11 mouse cellular contexts compared by ENCODE assay signal in the genomic region with DNA sequence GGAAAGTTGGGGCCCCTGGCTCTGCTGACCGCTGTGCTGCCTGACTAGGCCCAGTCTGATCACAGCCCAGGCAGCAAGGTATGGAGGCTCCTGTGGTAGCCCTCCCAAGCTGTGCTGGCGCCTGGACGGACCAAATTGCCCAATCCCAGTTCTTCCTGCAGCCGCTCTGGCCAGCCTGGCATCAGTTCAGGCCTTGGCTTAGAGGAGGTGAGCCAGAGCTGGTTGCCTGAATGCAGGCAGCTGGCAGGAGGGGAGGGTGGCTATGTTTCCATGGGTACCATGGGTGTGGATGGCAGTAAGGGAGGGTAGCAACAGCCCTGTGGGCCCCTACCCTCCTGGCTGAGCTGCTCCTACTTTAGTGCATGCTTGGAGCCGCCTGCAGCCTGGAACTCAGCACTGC. TPM values are rescaled to one million over a fixed set of nuclear protein-coding genes. Genes with fewer than 3 reads are reported as not detected.
DNase-seq lines count a peak whose midpoint lies in the region; ATAC-seq lines count a peak whose summit lies in the region.
"Had no signal": no experiment of that assay in that cellular context is flagged by ENCODE, and none has a peak within 500 bp of the region (broad histone marks: within the 10 kb centered on the region; RNA-seq: fewer than 3 reads in every experiment).

No protein-coding gene starts in this region.

- no peak overlapping the region for H3K4me2 ChIP-seq in hindbrain, embryonic 13.5 days
- no peak overlapping the region for H3K4me2 ChIP-seq in hindbrain, embryonic 11.5 days (replicated peaks; ENCODE audit: low read depth, low read length)
- no peak overlapping the region for H3K4me2 ChIP-seq in kidney, embryonic 14.5 days (replicated peaks; ENCODE audit: low read depth, low read length)
- H3K4me2 ChIP-seq: neural tube, embryonic 12.5 days had no signal

- H3K9me3 ChIP-seq in hindbrain, embryonic 13.5 days: no peaks in the 10 kb centered on the region
- no peaks in the 10 kb centered on the region for H3K9me3 ChIP-seq in hindbrain, embryonic 11.5 days (ENCODE audit: control insufficient read depth, low read length)
- H3K9me3 ChIP-seq in kidney, embryonic 14.5 days (ENCODE audit: control insufficient read depth, low read length): no peaks in the 10 kb centered on the region
- H3K9me3 ChIP-seq: neural tube, embryonic 12.5 days had no signal

- no peak overlapping the region for H3K9ac ChIP-seq in hindbrain, embryonic 13.5 days
- no peak overlapping the region for H3K9ac ChIP-seq in hindbrain, embryonic 11.5 days (ENCODE audit: low read depth, low read length)
- H3K9ac ChIP-seq in kidney, embryonic 14.5 days (ENCODE audit: low read depth, low read length): no peak overlapping the region
- H3K9ac ChIP-seq: liver, embryonic 14.5 days; neural tube, embryonic 12.5 days had no signal

- WGBS in hindbrain, embryonic 13.5 days: 86% methylated on average over 5 of the region's 5 CpGs
- WGBS in hindbrain, embryonic 11.5 days: 86% methylated on average over 5 of the region's 5 CpGs
- WGBS in kidney, embryonic 14.5 days: 91% methylated on average over 5 of the region's 5 CpGs

- no peak overlapping the region; the same call in 1 of the 2 replicates for H3K27ac ChIP-seq in hindbrain, embryonic 13.5 days
- H3K27ac ChIP-seq in hindbrain, embryonic 11.5 days (ENCODE audit: low read depth, low read length): no peak overlapping the region
- H3K27ac ChIP-seq in kidney, embryonic 14.5 days (ENCODE audit: low read depth, low read length): no peak overlapping the region
- H3K27ac ChIP-seq: liver, embryonic 14.5 days; neural tube, embryonic 12.5 days had no signal

- DNase-seq in hindbrain, embryonic 11.5 days (ENCODE audit: low spot score): no peak
- peak; percentile 46 for DNase-seq in NIH3T3 (ENCODE audit: low read depth)
- peak; percentile 87 for DNase-seq in cerebellum, adult 11-12 months
- peak; percentile 65 to 75 for DNase-seq in layer of hippocampus, postnatal 10 days (ENCODE audit: low spot score in 2 of 2)
- no peak for DNase-seq in thymus, postnatal 0 days (ENCODE audit: low spot score)
- DNase-seq: thymus, postnatal 14 days had no signal

- H3K27me3 ChIP-seq in hindbrain, embryonic 13.5 days: no peaks in the 10 kb centered on the region
- no peaks in the 10 kb centered on the region for H3K27me3 ChIP-seq in hindbrain, embryonic 11.5 days (ENCODE audit: control insufficient read depth, insufficient read depth, low read length)
- no peaks in the 10 kb centered on the region for H3K27me3 ChIP-seq in kidney, embryonic 14.5 days (ENCODE audit: control insufficient read depth, insufficient read depth, low read length)
- H3K27me3 ChIP-seq: neural tube, embryonic 12.5 days had no signal

- peaks cover 5% of the 10 kb centered on the region; the same call in 1 of the 2 replicates for H3K4me1 ChIP-seq in hindbrain, embryonic 13.5 days (replicated peaks)
- H3K4me1 ChIP-seq in hindbrain, embryonic 11.5 days (replicated peaks; ENCODE audit: control insufficient read depth, insufficient read depth, low read length): no peaks in the 10 kb centered on the region
- H3K4me1 ChIP-seq in kidney, embryonic 14.5 days (ENCODE audit: control insufficient read depth, insufficient read depth, low read length): no peaks in the 10 kb centered on the region
- H3K4me1 ChIP-seq: neural tube, embryonic 12.5 days had no signal

- peak; percentile 64 for ATAC-seq in hindbrain, embryonic 13.5 days (ENCODE audit: low FRiP score)
- no peak for ATAC-seq in hindbrain, embryonic 11.5 days (ENCODE audit: low FRiP score)
- ATAC-seq in kidney, embryonic 14.5 days (ENCODE audit: low FRiP score, low TSS enrichment): no peak
- ATAC-seq in megakaryocyte-erythroid progenitor cell, adult 5-6 weeks (replicated peaks; ENCODE audit: low FRiP score, low TSS enrichment, poor library complexity, severe bottlenecking): no peak

- H3K4me3 ChIP-seq in hindbrain, embryonic 13.5 days: no peak overlapping the region
- no peak overlapping the region for H3K4me3 ChIP-seq in hindbrain, embryonic 11.5 days (ENCODE audit: low read depth, low read length)
- H3K4me3 ChIP-seq in kidney, embryonic 14.5 days (ENCODE audit: low read length): no peak overlapping the region
- H3K4me3 ChIP-seq: neural tube, embryonic 12.5 days had no signal

- H3K36me3 ChIP-seq in hindbrain, embryonic 13.5 days: peaks cover 40% of the 10 kb centered on the region
- H3K36me3 ChIP-seq in hindbrain, embryonic 11.5 days (ENCODE audit: control insufficient read depth, insufficient read depth, low read length): no peaks in the 10 kb centered on the region
- H3K36me3 ChIP-seq in kidney, embryonic 14.5 days (ENCODE audit: control insufficient read depth, insufficient read depth, low read length): peaks cover 4% of the 10 kb centered on the region

RNA-seq across cellular contexts. Expression of a gene that starts 19.5 kb away (rescaled TPM):
- polyA plus RNA-seq in hindbrain, embryonic 13.5 days (2015; fragmentation: Nextera tagmentation; extraction: Ambion mirVana): 19.4 and 20.0 TPM in 2 replicates
- 16.6 and 17.5 TPM in 2 replicates for polyA plus RNA-seq in hindbrain, embryonic 11.5 days (2014; fragmentation: Nextera tagmentation; extraction: Ambion mirVana)
- total RNA-seq in layer of hippocampus, postnatal 10 days (2021): 10 to 100 TPM; 48.6 to 64.7 TPM
- 10.2 and 13.8 TPM in 2 replicates for polyA plus RNA-seq in kidney, embryonic 14.5 days (2014; fragmentation: Nextera tagmentation; extraction: Ambion mirVana)
- polyA plus RNA-seq in thymus, postnatal 0 days (2015; fragmentation: Nextera tagmentation; extraction: Ambion mirVana): 1.8 and 2.3 TPM in 2 replicates
- 0.45 TPM in 1 of 2 replicates, not detected in the other for total RNA-seq in megakaryocyte-erythroid progenitor cell, adult 5-6 weeks (2014; fragmentation: Nextera tagmentation)
- not detected in 2 replicates for total RNA-seq in megakaryocyte-erythroid progenitor cell, adult 5-6 weeks (2017)

RNA-seq across cellular contexts. Expression of a gene that starts 29.7 kb away (rescaled TPM):
- 22.2 and 22.6 TPM in 2 replicates for polyA plus RNA-seq in hindbrain, embryonic 13.5 days (2015; fragmentation: Nextera tagmentation; extraction: Ambion mirVana)
- polyA plus RNA-seq in hindbrain, embryonic 11.5 days (2014; fragmentation: Nextera tagmentation; extraction: Ambion mirVana): 19.0 and 19.9 TPM in 2 replicates
- 10 to 100 TPM; 16.4 to 16.7 TPM for total RNA-seq in layer of hippocampus, postnatal 10 days (2021)
- 19.4 and 30.6 TPM in 2 replicates for polyA plus RNA-seq in kidney, embryonic 14.5 days (2014; fragmentation: Nextera tagmentation; extraction: Ambion mirVana)
- 17.9 and 18.0 TPM in 2 replicates for polyA plus RNA-seq in thymus, postnatal 0 days (2015; fragmentation: Nextera tagmentation; extraction: Ambion mirVana)
- total RNA-seq in megakaryocyte-erythroid progenitor cell, adult 5-6 weeks (2014; fragmentation: Nextera tagmentation): 22.5 and 24.4 TPM in 2 replicates
- 5.0 and 9.1 TPM in 2 replicates for total RNA-seq in megakaryocyte-erythroid progenitor cell, adult 5-6 weeks (2017)

RNA-seq across cellular contexts. Expression of a gene that starts 56.8 kb away (rescaled TPM):
- 0.91 and 1.4 TPM in 2 replicates for polyA plus RNA-seq in hindbrain, embryonic 13.5 days (2015; fragmentation: Nextera tagmentation; extraction: Ambion mirVana)
- polyA plus RNA-seq in hindbrain, embryonic 11.5 days (2014; fragmentation: Nextera tagmentation; extraction: Ambion mirVana): 0.08 and 0.46 TPM in 2 replicates
- total RNA-seq in layer of hippocampus, postnatal 10 days (2021): 1 to 10 TPM; 3.6 to 4.8 TPM
- polyA plus RNA-seq in kidney, embryonic 14.5 days (2014; fragmentation: Nextera tagmentation; extraction: Ambion mirVana): 0.50 and 0.72 TPM in 2 replicates
- 0.08 TPM in 1 of 2 replicates, not detected in the other for polyA plus RNA-seq in thymus, postnatal 0 days (2015; fragmentation: Nextera tagmentation; extraction: Ambion mirVana)
- not detected in 2 replicates for total RNA-seq in megakaryocyte-erythroid progenitor cell, adult 5-6 weeks (2014; fragmentation: Nextera tagmentation)
- not detected in 2 replicates for total RNA-seq in megakaryocyte-erythroid progenitor cell, adult 5-6 weeks (2017)

Comparison
In these comparisons a context has a peak if more than half of its experiments do, and no peak if none do; other contexts are left out.
1. DNase-seq: peak in NIH3T3 (single experiment), cerebellum, adult 11-12 months (single experiment) and layer of hippocampus, postnatal 10 days (2 of 2); none in hindbrain, embryonic 11.5 days (single experiment) and thymus, postnatal 0 days (single experiment).